Mouse (Mus musculus): Measurements from ENCODE around the gene Oasl2.
"Not testable (repeated sequence)": the region's sequence is repeated elsewhere in the genome, so short reads cannot be mapped to it uniquely, and the experiment has no call there.

Gene Oasl2

DNA sequence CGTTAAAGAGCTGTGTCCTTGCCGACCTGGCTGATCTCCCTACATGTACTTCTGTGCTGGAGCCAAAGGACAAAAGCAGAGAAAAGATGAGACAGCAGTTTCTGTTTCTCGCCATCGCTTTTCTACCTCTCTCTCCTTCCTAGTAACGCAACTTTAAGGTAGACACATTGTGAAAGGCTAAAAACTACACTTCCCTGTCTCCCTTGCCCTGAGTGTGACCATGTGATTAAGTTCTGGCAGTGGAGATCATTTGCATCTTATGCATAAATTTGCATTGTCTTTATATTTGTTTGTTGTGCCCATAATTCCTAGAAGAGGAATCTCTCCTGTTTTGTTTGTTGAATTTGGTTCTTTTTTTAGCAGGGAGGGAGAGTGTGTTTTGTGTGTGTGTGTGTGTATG, 19.1 kb downstream of the Oasl2 start:
- DNase-seq, result no peak

DNA sequence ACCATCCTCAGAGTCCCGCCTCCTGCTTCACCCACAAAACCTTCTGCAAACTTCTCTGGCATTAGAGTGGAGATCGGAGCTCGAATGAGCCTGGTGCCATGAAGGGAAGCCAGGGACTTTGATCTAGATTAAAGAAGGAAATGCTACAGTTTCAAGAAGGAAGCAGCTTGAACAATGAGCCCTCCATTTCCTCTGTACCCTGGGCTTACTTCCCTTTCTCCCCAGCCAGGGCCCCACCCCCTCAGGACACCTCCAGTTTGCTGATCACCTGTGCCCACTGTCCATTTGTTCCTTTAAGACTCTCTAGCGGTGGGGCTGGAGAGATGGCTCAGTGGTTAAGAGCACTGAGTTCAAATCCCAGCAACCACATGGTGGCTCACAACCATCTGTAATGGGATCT, 20.0 kb downstream of the Oasl2 start:
- DNase-seq, result no peak

DNA sequence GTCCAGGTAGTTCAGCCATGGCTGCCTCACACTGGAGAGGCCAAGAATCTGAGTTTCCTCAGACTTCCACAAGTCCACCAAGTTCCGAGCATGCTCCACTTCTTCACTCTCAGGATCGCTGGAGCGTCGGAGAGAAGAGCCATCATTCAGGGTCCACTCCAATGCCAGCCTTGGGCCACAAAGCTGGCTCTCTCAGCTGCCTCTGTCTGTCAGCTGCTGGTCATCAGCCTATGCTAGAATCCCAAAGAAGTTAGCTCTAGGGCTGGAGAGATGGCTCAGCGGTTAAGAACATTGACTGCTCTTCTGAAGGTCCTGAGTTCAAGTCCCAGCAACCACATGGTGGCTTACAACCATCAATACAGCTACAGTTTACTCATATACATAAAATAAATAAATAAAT, 20.6 kb downstream of the Oasl2 start:
- DNase-seq, result not testable (repeated sequence)

DNA sequence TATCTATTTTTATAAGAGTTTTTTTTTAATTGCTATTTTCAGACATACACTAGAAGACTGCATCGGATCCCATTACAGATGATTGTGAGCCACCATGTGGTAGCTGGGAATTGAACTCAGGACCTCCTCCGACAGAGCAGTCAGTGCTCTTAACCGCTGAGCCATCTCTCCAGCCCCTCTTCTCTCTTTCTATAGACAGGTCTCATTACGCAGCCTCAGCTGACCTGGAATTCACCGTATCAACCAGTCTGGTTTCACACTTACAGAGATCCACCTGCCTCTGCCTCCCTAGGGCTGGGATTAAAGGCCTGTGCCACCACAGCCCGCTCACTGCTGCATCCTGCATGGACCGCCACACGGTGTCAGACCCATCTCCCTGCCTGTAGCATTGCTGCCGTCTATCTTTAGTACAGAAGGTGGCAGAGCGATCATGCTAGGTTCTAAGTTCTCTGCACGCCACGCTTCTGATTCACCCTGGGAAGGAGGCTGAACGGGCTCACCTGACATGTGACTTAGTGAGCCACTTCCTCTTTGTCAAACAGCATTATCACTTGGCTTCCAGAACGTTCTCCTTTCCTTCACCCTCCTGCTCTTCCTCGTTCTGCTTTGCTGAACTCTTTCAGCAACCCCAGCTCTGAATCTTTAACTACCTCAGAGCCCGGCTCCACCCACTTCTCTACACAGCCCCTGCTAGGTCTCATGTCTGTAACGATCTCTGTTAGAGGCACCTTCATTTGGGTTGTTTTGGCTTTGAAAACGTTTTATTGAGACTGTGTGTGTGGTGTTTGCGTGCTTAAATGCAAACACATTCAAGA, 25.0 kb downstream of the Oasl2 start:
- peak; percentile 50 to 58 for DNase-seq

DNA sequence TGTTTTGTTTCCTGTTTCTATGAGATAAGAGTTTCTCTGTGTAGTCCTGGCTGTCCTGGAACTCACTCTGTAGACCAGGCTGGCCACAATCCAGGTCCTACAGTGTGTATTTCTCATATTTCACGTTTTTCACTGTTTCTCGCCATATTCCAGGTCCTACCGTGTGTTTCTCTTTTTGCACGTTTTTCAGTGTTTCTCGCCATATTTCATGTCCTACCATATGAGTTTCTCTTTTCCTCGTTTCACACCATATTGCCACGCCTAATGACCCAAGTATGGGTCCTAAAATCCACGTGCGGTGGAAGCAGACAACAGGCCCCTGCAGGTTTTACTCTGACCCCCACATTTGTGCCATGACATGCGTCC, 25.6 kb downstream of the Oasl2 start:
- DNase-seq, result no peak

DNA sequence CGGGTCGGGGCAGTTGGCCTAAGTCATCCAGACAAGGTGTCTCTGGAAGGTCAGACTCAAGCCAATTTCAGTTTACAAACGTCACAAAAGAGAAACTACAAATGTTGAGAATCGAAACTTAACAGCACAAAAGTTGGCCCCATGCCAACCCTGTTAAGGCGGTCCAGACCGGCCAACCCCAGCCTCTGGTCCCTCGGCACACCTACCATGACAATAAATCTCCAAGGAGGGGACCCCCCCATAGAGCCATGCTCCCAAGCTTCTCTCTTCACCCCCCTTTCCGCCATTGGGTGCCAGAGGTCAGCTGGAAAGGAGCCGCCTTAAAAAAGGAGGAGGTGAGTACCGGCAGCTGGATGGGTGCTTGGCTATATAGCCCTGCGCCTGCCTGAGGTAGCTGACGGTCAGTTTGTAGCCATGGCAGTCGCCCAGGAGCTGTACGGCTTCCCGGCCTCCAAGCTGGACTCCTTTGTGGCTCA, 26.3 kb downstream of the Oasl2 start, which contains the start of gene Oasl1:
Oasl1 (plus strand) TSS at position 243 of the 476 bp plus-strand sequence.
- peak; percentile 53 to 62 for DNase-seq

DNA sequence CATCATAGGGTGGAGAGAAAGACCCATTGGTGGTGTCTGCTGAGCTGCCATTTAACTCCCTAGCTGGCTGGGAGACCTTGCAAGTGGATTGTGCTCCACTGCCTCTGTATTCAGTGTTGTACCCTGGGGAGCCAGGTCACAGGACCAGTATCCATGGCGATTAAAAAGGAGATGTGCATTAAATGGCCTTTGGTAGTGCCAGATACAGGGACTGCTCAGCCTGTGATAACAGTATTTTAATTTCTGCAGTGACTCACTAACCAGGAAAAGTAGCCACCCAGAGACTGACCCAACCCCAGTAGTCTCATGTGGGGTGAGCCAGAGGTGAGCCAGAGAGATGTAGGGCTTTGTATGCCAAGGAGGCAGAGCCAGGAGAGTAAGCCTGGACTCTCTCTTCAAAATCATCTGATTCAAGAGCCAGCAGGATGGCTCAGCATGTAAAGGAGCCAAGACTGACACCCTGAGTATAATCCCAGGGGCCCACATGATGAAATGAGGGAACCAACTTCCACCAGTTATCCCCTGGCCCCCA, 29.5 kb downstream of the Oasl2 start:
- DNase-seq, result no peak

DNA sequence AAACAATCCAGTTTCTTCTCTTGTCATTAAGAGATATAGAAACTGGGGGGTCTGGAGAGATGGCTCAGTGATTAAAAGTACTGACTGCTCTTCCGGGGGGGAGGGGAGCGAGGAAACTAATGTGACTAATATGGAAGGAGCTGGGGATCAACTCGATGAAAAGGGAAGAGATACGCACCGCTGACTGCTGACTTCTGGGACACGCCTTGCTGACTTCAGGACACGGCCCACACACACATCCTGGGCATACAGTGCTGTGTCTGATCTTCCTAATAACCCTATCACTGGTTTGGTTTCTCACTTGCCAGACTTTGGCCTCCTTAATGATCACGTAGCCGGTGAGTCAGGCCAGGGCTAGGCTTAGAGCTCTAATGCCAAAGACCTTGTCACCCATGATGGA, 30.0 kb downstream of the Oasl2 start:
- no peak for DNase-seq

DNA sequence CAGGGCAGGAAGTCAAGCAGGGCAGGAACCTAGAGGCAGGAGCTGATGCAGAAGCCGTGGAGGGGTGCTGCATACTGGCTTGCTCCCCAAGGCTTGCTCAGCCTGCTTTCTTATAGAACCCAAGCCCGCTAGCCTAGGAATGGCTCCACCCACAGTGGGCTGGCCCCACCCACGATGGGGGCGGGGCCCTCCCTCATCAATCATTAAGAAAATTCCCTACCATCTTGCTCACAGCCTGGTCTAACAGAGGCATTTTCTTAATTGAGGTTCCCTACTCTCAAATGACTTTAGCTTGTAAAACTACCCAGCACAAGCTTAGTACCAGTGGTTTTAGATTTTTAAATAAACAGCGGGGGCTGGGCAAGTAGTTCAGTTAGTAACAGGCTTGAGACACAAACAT, 34.9 kb downstream of the Oasl2 start:
- no peak for DNase-seq

DNA sequence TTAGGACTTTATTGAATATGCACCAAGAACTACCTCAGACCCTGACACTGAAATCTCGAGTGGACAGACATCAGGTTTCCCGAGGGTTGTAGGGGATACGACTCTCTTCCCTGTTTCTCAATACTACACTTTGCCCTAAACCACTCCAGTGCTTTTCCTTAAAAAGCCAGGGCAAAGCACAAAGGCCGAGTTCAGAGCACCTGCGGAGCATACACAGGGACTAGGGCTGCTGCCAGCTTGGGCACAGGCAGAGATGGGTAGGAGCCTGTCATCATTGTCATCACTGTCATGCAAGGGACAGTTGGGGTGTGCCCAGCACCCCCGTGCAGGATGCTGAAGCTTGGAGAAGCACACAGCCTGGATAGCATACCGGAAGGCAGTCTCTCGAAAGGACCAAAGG, 36.5 kb downstream of the Oasl2 start:
- DNase-seq, result peak; percentile 49 to 51

DNA sequence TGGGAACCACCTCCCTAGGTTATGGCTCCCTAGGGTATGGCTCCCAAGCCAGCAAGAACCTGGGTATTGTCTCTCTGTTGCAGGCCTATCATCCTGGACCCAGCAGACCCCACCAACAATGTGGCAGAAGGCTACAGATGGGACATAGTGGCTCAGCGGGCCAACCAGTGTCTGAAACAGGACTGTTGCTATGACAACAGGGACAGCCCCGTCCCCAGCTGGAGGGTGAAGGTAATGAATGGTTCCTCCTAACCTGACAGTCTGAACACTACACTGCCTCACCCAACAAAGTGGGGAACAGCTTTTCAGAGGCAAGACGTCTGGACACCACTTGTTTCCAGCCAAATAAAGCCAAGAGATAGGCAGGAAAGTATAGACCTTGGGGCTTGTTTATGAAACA, 39.1 kb downstream of the Oasl2 start:
- no peak for DNase-seq

DNA sequence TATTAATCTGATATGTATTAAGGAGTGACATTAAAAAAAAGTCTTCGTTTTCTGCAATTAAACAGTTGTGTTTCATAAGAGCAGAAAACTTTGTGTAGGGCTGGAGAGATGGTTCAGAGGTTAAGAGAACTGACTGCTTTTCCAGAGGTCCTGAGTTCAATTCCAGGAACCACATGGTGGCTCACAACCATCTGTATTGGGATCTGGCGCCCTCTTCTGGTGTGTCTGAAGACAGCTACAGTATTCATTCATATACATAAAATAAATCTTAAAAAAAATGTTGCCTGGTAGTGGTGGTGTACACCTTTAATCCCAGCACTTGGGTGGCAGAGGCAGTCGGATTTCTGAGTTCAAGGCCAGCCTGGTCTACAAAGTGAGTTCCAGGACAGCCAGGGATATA, 44.4 kb downstream of the Oasl2 start:
- DNase-seq, result not testable (repeated sequence)

DNA sequence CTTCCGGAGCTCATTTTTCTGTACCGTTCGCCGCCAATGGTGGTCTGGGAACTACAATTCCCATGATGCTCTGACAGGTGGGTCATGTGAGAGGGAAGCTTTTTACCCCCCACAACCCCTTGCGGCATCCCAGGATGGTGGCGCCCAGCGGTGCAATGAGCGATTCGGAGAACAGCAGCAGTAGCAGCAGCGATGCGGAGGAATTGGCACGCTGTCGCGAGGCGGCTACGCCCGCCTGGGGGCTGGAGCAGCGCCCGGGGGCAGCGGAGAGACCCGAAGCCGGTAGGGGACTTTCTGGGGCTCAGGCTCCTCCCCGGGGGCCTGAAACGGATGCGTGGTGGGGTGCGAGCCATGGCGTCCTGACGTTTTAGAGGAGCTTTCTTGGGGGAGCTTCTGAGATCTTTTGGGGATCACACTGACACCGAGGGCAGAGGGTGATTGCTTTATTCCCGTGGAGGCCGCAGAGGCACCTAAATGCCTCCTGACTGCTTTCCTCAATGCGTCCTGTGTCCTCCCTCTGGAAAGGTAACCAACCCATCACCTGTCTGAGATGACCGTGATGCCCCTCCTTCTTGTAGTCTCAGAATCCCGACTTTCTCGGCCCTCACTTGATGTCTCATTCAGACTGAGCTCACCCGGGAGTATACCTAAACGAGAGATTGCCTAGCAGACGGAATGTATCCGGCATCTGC, 45.5 kb downstream of the Oasl2 start, which contains the start of gene 2210016L21Rik:
2210016L21Rik (plus strand) TSS at position 85 of the 692 bp plus-strand sequence.
- DNase-seq, result peak; percentile 88 to 89

DNA sequence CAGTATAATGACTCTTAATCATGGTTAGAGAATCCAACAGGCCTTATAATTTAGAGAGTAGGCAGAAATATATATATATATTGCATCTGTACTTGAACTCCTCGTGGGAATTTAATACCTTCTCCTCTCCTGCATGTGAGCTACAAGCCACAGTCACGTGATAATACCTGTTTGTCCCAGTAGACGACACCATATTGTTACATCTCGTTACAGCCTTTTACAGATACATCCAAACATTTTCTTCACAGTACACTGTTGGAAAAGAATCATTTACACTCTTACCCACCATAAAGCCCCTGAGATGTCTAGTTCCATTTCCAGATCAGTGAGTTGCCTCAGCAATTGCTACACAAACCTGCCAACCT, 46.0 kb downstream of the Oasl2 start:
- DNase-seq, result no peak

DNA sequence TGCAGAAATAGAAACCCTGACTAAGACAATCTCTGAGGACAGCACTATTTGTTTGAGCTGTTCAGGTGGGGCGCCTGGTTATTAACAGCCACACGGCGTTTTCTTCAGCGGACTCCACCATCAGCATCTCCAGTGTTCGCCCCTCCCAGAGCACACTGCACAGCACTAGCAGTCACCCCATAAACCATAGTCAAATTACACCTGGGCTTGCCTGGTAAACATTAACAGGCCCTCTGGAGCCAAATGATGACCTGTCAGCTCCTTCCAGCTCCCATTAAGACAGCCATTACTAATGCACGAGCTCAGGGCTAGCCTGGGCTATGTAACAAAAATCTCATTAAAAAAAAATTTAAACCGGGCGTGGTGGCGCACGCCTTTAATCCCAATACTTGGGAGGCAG, 48.3 kb downstream of the Oasl2 start:
- DNase-seq, result peak; percentile 66 to 69

DNA sequence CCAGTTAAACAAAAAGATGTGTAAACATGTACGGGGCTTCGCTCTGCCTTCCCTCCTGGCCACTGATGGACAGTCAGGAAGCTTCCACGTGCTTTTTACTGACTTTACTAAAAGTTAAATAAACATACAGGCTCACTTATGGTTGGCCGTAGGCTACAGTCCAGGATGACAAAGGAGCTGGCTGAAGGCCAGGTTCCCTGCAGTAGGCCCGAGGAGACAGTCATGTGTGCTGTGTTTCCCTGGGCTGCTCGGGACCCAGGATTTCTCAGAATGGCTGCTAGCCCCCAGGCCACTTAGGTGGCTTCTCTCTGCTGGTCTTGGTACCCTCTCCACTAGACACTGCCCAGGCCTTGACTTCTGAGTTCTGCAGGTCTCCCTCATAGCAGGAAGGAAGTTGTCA, 52.2 kb downstream of the Oasl2 start:
- DNase-seq, result peak in 1 of 2 experiments; percentile 51

DNA sequence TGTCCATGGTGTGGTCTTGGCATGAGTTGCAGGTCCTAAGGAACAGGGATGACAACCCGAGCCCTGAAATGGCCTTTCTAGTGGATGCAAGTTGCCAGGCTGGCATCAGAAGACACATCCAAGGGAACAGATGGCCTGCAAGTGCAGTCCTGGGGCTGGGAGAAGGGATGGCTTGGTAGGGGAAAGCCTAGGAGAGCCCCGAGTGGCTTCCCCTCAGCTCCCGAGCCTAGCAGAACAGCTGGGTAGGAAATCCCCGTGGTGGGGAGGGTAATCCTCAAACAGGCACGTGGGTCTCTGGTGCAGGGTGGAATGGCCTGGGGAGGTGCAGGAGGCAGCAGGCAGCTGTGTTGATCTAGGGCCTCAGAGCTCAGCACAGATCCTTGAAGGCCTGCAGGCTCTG, 52.6 kb downstream of the Oasl2 start:
- DNase-seq, result no peak

DNA sequence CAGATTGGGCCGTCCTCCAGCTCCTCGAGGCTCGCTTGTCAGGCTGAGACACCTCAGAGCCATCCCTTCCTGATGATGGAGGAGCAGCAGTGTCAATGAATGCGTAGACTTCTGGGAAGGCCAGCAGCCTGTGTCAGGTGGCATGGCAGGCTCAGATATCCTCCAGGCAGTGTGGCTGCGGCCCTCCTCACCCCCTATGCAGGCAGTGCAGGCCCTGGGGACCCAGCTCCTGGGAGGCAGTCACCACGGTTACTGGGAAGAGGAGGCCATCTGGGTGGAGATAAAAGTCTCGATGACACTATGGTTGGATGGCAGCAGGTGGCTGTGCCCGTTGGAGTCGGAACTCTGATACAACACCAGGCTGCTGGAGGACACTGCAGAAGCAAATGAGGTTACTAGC, 53.1 kb downstream of the Oasl2 start:
- DNase-seq, result no peak

DNA sequence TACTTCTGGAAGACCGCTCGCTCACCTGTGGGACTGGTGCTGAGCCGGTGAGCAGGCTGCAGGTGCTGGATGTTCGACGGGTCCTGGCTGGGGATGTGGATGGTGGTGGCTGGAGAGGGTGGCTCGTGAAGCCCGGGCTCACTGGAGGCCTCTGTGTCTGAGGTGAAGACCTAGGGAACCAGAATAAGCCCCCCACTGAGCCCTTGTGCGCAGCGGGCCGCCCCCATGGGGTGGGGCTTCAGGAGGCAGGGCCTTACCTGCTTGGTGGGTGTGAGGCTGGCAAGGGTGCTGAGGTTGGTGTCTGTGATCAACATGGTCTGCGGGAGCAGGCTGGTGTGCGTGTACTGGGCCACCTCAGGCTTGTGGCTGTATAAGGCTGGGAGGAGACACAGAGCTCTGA, 53.9 kb downstream of the Oasl2 start:
- no peak for DNase-seq

DNA sequence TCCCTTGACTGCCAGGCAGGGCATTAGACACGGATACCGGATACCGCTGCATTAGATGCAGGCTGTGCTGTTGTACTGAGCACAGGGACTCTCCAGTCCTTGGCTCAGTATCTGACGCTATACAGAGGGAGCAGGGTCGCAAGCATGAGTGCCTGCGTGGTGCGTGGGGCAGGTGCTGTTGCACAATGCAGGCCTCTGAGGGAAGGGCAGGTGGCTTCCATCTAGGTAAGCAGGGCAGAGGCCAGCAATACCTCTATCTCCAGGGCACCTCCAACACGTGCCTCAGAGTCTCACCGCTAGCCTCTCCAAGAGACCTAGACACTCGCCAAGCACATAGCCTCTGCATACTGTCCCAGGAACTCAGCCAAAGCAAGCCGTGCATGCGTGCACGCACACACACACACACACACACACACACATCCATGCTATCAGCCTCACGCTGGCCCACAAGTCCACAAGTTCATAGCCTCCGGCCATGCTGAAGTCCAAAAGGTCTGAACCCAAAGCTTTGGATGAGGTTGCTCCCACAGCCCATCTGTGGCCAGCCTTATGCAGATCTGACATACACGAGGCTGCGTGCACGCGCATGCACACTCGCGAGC, 54.6 kb downstream of the Oasl2 start:
- no peak for DNase-seq

DNA sequence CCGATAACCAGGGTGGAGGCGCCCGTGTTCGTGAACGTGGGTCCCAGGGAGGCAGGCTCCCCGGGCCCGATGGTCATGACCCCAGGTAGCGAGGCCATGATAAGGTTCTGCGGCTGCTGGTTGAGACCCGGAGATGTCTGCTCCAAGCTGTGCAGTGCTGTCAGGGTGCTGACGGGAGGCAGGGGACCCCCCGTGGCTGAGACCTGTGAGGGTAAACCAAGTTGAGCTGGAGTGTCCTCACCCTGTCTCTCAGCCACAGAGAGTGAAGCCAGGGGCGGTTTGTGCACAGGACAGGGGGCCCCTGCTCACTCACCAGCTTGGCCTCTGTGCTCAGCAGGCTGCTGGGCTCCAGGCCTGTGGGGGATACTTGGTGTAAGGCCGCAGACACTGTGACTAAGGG, 56.6 kb downstream of the Oasl2 start:
- DNase-seq, result no peak

DNA sequence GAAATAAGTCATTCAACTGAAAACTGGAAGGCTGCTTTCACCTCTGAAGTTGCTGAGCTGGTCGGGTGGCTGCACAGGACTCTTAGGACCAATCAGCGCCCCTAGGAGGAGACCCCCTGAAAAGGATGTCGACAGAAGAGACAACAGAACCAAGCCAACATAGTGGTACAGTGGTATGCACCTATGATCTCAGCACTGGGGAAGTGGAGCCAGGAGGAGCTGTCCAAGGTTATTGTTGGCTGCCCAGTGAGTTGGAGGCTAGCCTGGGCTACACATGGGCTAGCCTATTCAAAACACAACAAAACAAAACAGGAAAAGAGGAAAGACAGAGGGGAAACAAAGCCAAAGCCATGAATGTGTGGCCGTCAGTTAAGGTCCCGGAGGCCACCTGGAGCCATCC, 61.3 kb downstream of the Oasl2 start:
- DNase-seq, result no peak

All from kidney, adult 8-10 months (tissue).